Mouse (Mus musculus) kidney, postnatal 0 days (tissue): ENCODE measurements around the gene Sh3gl1. TPM values are rescaled to one million over a fixed set of nuclear protein-coding genes. Genes with fewer than 3 reads are reported as not detected.
"Not testable (repeated sequence)": the region's sequence is repeated elsewhere in the genome, so short reads cannot be mapped to it uniquely, and the experiment has no call there.

ENCODE experiments used
- ATAC-seq: fragments of 200-750 bp; cut with Nextera tagmentation; replicated peaks from 2 replicates; pipeline ENCODE4 v1.8.0; 2017; ENCODE audit warnings: low read depth, moderate number of reproducible peaks, moderate TSS enrichment, moderate library complexity; ENCODE audit not compliant: low FRiP score
- DNase-seq: peaks from one replicate; pipeline ENCODE4 v3.0.0-alpha.2; 2016; ENCODE audit warnings: low spot score
- H3K27ac ChIP-seq: fragments of 300-500 bp; sonication (generic); 2 replicates; pipeline ENCODE4 v1.5.1; 2014; ENCODE audit warnings: mild to moderate bottlenecking
- H3K27me3 ChIP-seq: fragments of 300-500 bp; sonication (generic); 2 replicates; pipeline ENCODE4 v1.6.1; 2014; ENCODE audit warnings: low read length, mixed read lengths; ENCODE audit not compliant: insufficient read depth
- H3K36me3 ChIP-seq: fragments of 300-500 bp; sonication (generic); 2 replicates; pipeline ENCODE4 v1.6.1; 2014; ENCODE audit warnings: low read length, mixed read lengths; ENCODE audit not compliant: insufficient read depth
- H3K4me1 ChIP-seq: fragments of 300-500 bp; sonication (generic); replicated peaks from 2 replicates; pipeline ENCODE4 v1.6.1; 2014; ENCODE audit warnings: antibody characterized with exemption, low read length, mixed read lengths; ENCODE audit not compliant: insufficient read depth
- H3K4me2 ChIP-seq: fragments of 300-500 bp; sonication (generic); 2 replicates; pipeline ENCODE4 v1.6.1; 2014; ENCODE audit warnings: mild to moderate bottlenecking, low read length, moderate library complexity, mixed read lengths
- H3K4me3 ChIP-seq: fragments of 300-500 bp; sonication (generic); replicated peaks from 2 replicates; pipeline ENCODE4 v1.5.1; 2014; ENCODE audit warnings: low read depth, low read length
- H3K9ac ChIP-seq: fragments of 300-500 bp; sonication (generic); 2 replicates; pipeline ENCODE4 v1.6.1; 2014; ENCODE audit warnings: low read depth, low read length
- H3K9me3 ChIP-seq: fragments of 300-500 bp; sonication (generic); replicated peaks from 2 replicates; pipeline ENCODE4 v1.6.1; 2016; ENCODE audit warnings: low read length, inconsistent platforms, mixed read lengths
- CTCF ChIP-seq: IDR thresholded peaks from 2 replicates; pipeline ENCODE4 v1.5.1; 2016; ENCODE audit warnings: antibody characterized with exemption, low read depth, mild to moderate bottlenecking, moderate library complexity
- WGBS: fragments of 180-500 bp; shearing (Covaris S2); extraction: QIAGEN DNeasy Blood & Tissue Kit; methylation state at CpG from one replicate; pipeline ENCODE4 v1.1.7; 2014; 5-methylcytosine and 5-hydroxymethylcytosine counted together
- polyA plus RNA-seq: library from polyadenylated mRNA; unstranded; fragments of >200 nt; fragmentation: Nextera tagmentation; extraction: Ambion mirVana; gene quantifications from 2 replicates; pipeline ENCODE4 v1.2.1, GENCODE M21; 2015

Gene Sh3gl1
- 115 and 129 TPM in 2 replicates for polyA plus RNA-seq

GRCm38 (mm10) chr17:56036176-56036900, at the start of gene Sh3gl1:
Gene Sh3gl1, minus strand, starts transcription at chr17:56036635.
- TF ChIP-seq CTCF = peak; percentile 100
- Histone ChIP-seq H3K4me2 (peak within 1 kb of the TSS; percentile 64), H3K27me3 (no peaks in the 10 kb centered on the region), H3K36me3 (peaks cover 9% of the 10 kb centered on the region; the same call in 1 of the 2 replicates), H3K9ac (peak within 1 kb of the TSS; percentile 97), H3K27ac (peak within 1 kb of the TSS; percentile 93), H3K4me3 (peak within 1 kb of the TSS; percentile 97), H3K9me3 (no peaks in the 10 kb centered on the region), H3K4me1 (peaks cover 29% of the 10 kb centered on the region)
- WGBS = under 1% methylated on average over 74 of the region's 74 CpGs
- peak; percentile 99 for DNase-seq
- peak; percentile 91 for ATAC-seq

GRCm38 (mm10) chr17:56080781-56081585, 44.5 kb upstream of the Sh3gl1 start:
- ATAC-seq = no peak; the same call in 1 of the 2 replicates
- H3K27ac ChIP-seq = no peak overlapping the region
- WGBS = 7% methylated on average over 8 of the region's 8 CpGs
- peaks cover 4% of the 10 kb centered on the region; the same call in 1 of the 2 replicates for H3K36me3 ChIP-seq
- peaks cover 12% of the 10 kb centered on the region for H3K4me1 ChIP-seq
- H3K4me2 ChIP-seq = peak overlapping the region; percentile 88
- peak overlapping the region; percentile 87 for H3K9ac ChIP-seq
- H3K27me3 ChIP-seq = no peaks in the 10 kb centered on the region
- peak overlapping the region; percentile 84 for H3K4me3 ChIP-seq
- DNase-seq = peak; percentile 95
- TF ChIP-seq CTCF = no peak
- no peaks in the 10 kb centered on the region for H3K9me3 ChIP-seq

- DNase-seq (peak; percentile 2), ATAC-seq (no peak)
- H3K9ac ChIP-seq = peak overlapping the region; percentile 87
- TF ChIP-seq CTCF = no peak
- WGBS = 1% methylated on average over 11 of the region's 11 CpGs
- H3K27ac ChIP-seq = peak overlapping the region; percentile 44; the same call in 1 of the 2 replicates
- peak overlapping the region; percentile 84 for H3K4me3 ChIP-seq
- no peaks in the 10 kb centered on the region for H3K27me3 ChIP-seq
- H3K36me3 ChIP-seq = peaks cover 4% of the 10 kb centered on the region; the same call in 1 of the 2 replicates
- H3K4me2 ChIP-seq = peak overlapping the region; percentile 88
- H3K4me1 ChIP-seq = peaks cover 12% of the 10 kb centered on the region
- H3K9me3 ChIP-seq = no peaks in the 10 kb centered on the region
These were observed 43.5 kb upstream of the Sh3gl1 start for GRCm38 (mm10) chr17:56079921-56080320.

- Histone ChIP-seq H3K4me1 (peaks cover 12% of the 10 kb centered on the region), H3K9me3 (no peaks in the 10 kb centered on the region), H3K4me2 (peak within 1 kb of the TSS; percentile 88), H3K36me3 (peaks cover 4% of the 10 kb centered on the region; the same call in 1 of the 2 replicates), H3K27me3 (no peaks in the 10 kb centered on the region), H3K9ac (peak within 1 kb of the TSS; percentile 87), H3K27ac (peak within 1 kb of the TSS; percentile 44; the same call in 1 of the 2 replicates), H3K4me3 (peak within 1 kb of the TSS; percentile 84)
- WGBS = under 1% methylated on average over 60 of the region's 61 CpGs
- peak; percentile 100 for DNase-seq
- peak; percentile 94 for ATAC-seq
- TF ChIP-seq CTCF = no peak
These were observed 42.7 kb upstream of the Sh3gl1 start, which contains the start of gene Hdgfl2 for GRCm38 (mm10) chr17:56078880-56079795. Gene Hdgfl2, plus strand, starts transcription at chr17:56079634.

DNA sequence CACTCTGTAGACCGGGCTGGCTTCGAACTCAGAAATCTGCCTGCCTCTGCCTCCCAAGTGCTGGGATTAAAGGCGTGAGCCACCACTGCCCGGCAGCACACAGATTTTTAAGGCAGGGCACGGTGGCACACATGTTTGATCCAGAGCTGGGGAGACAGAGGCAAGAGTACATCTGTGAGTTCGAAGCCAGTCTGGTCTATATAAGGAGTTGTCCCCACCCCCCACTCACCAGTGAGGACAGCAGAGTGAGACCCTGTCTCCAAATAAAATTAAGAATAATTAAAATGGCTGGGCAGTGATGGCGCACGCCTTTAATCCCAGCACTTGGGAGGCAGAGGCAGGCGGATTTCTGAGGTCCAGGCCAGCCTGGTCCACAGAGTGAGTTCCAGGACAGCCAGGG, 41.9 kb upstream of the Sh3gl1 start:
- H3K9ac ChIP-seq, H3K9me3 ChIP-seq, DNase-seq, H3K27me3 ChIP-seq, ATAC-seq, H3K36me3 ChIP-seq, H3K27ac ChIP-seq: not testable (repeated sequence)
- peak overlapping the region; percentile 36 for H3K4me2 ChIP-seq
- H3K4me1 ChIP-seq = peaks cover 17% of the 10 kb centered on the region
- peak overlapping the region; percentile 16; the same call in 1 of the 2 replicates for H3K4me3 ChIP-seq
- 63% methylated on average over 9 of the region's 9 CpGs for WGBS
